Mouse (Mus musculus) myocyte (in vitro differentiated cells): ENCODE measurements around the gene Rnf157. TPM values are rescaled to one million over a fixed set of nuclear protein-coding genes. Genes with fewer than 3 reads are reported as not detected.

Experiments used
- H3K27me3 ChIP-seq: one replicate; pipeline ENCODE4 v1.6.1; 2011; ENCODE audit not compliant: control insufficient read depth, insufficient read depth, insufficient read length
- H3K36me3 ChIP-seq: one replicate; pipeline ENCODE4 v1.6.1; 2011; ENCODE audit not compliant: control insufficient read depth, insufficient read depth
- H3K4me2 ChIP-seq: one replicate; pipeline ENCODE4 v1.6.1; 2011; ENCODE audit warnings: low read depth, control low read depth
- H3K4me3 ChIP-seq: one replicate; pipeline ENCODE4 v1.5.1; 2011; ENCODE audit warnings: mild to moderate bottlenecking, control low read depth, moderate library complexity
- H3K79me2 ChIP-seq: one replicate; pipeline ENCODE4 v1.6.1; 2011; ENCODE audit not compliant: control insufficient read depth, insufficient read depth
- H3ac ChIP-seq: one replicate; pipeline ENCODE4 v1.6.1; 2011; ENCODE audit not compliant: control insufficient read depth, insufficient read length
- CEBPB ChIP-seq: IDR thresholded peaks from 2 replicates; pipeline ENCODE4 v1.6.1; 2011; ENCODE audit warnings: mild to moderate bottlenecking, moderate library complexity; ENCODE audit not compliant: poor library complexity, insufficient read depth, severe bottlenecking
- E2F4 ChIP-seq: IDR thresholded peaks from one replicate; pipeline ENCODE4 v1.6.1; 2011; ENCODE audit warnings: mild to moderate bottlenecking, control low read depth, moderate library complexity; ENCODE audit not compliant: insufficient read depth
- MAX ChIP-seq: IDR thresholded peaks from one replicate; pipeline ENCODE4 v1.6.1; 2011; ENCODE audit warnings: low read depth, mild to moderate bottlenecking, control low read depth
- MYOD1 ChIP-seq, 3 experiments: IDR thresholded peaks; one replicate each; pipeline ENCODE4 v1.6.1; 2011; ENCODE audit warnings: control low read depth in 2 of 3, low read depth in 2 of 3, mild to moderate bottlenecking in 2 of 3, moderate library complexity in 1 of 3; ENCODE audit not compliant: insufficient read length in 2 of 3, control insufficient read depth in 1 of 3
- MYOG ChIP-seq, 3 experiments: IDR thresholded peaks; one replicate each; pipeline ENCODE4 v1.6.1; 2011; ENCODE audit warnings: control low read depth in 2 of 3, low read depth in 2 of 3, mild to moderate bottlenecking in 2 of 3; ENCODE audit not compliant: insufficient read length in 2 of 3, control insufficient read depth in 1 of 3, insufficient read depth in 1 of 3
- POLR2A ChIP-seq: IDR thresholded peaks from one replicate; pipeline ENCODE4 v1.6.1; 2011; ENCODE audit warnings: low read depth, mild to moderate bottlenecking, control low read depth, moderate library complexity; ENCODE audit not compliant: insufficient read length
- POLR2AphosphoS2 ChIP-seq: IDR thresholded peaks from one replicate; pipeline ENCODE4 v1.6.1; 2011; ENCODE audit warnings: low read depth, control low read depth; ENCODE audit not compliant: insufficient read length
- REST ChIP-seq: IDR thresholded peaks from one replicate; pipeline ENCODE4 v1.6.1; 2011; ENCODE audit warnings: mild to moderate bottlenecking, control low read depth, moderate library complexity; ENCODE audit not compliant: insufficient read depth, insufficient read length
- SRF ChIP-seq: IDR thresholded peaks from one replicate; pipeline ENCODE4 v1.6.1; 2011; ENCODE audit warnings: low read depth; ENCODE audit not compliant: control insufficient read depth, insufficient read length
- TCF12 ChIP-seq: IDR thresholded peaks from one replicate; pipeline ENCODE4 v1.6.1; 2011; ENCODE audit warnings: mild to moderate bottlenecking, control low read depth; ENCODE audit not compliant: poor library complexity, insufficient read depth, severe bottlenecking
- TCF3 ChIP-seq: IDR thresholded peaks from one replicate; pipeline ENCODE4 v1.6.1; 2011; ENCODE audit warnings: low read depth, control low read depth; ENCODE audit not compliant: insufficient read length
- USF1 ChIP-seq: IDR thresholded peaks from one replicate; pipeline ENCODE4 v1.6.1; 2011; ENCODE audit warnings: low read depth, mild to moderate bottlenecking, control low read depth, moderate library complexity
- polyA plus RNA-seq: library from polyadenylated mRNA; unstranded; fragments of >200 nt; fragmentation: generic; extraction: Trizol; gene quantifications from one replicate; pipeline ENCODE4 v1.2.1, GENCODE M21; 2012; ENCODE audit warnings: missing spikeins

Gene Rnf157
- polyA plus RNA-seq, 1 experiment, result 15.2 TPM

DNA sequence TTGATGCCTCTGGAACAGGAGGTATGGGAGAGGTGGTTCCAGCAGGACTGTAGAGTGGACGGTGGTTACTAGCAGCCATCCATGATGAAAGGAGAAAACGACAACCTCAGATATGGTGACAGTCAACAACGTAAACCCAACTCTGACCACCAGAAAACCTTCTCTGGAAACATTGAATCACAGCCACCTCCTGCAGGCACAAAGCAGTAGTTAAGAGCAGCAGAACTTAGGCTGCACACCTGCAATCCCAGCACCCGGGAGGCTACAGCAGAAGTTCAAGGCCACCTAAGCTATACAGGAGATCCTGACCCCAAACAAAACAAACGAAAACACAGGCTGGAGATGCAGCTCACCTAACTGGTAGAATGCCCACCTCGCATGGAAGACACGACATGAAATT lies 32.1 kb downstream of the Rnf157 start:
- TF ChIP-seq SRF (no peak), E2F4 (no peak), USF1 (no peak), REST (no peak), POLR2AphosphoS2 (no peak), CEBPB (no peak), MAX (no peak), POLR2A (no peak)
- Histone ChIP-seq H3K27me3 (no peaks in the 10 kb centered on the region), H3ac (no peak overlapping the region), H3K36me3 (no peaks in the 10 kb centered on the region), H3K4me2 (no peak overlapping the region), H3K4me3 (no peak overlapping the region), H3K79me2 (no peaks in the 10 kb centered on the region)

DNA sequence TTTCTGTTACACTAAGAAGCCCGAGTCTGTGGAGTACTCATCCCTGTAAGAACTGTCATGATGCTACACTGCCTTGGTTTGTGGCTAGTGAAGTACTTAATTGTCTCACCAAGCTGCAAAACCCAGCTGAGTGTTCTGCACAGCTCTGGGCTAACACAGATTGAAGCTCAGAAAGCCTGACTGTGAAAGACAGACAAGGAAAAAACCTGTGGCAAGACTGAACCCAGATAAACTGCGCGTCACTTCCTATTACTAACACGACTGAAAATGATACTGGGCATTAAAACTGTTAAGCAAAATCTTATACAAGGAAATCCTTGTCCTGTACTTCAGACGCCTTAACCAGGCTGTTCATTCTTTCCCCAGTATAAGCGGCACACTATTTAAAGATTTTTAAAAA lies 33.3 kb downstream of the Rnf157 start:
- H3K79me2 ChIP-seq, result no peaks in the 10 kb centered on the region
- TF ChIP-seq CEBPB, result no peak
- no peak for TF ChIP-seq MYOG (IDR thresholded peaks at IDR 0.05; ENCODE audit: control insufficient read depth in 1 of 3, insufficient read depth in 1 of 3, insufficient read length in 2 of 3, low read depth in 2 of 3)
- TF ChIP-seq REST, result no peak
- no peak for TF ChIP-seq E2F4
- no peak for TF ChIP-seq POLR2AphosphoS2
- TF ChIP-seq MYOD1 (IDR thresholded peaks at IDR 0.05; ENCODE audit: control insufficient read depth in 1 of 3, insufficient read length in 2 of 3, low read depth in 2 of 3), result no peak
- TF ChIP-seq POLR2A, result no peak
- no peak for TF ChIP-seq USF1
- TF ChIP-seq TCF3, result no peak
- H3ac ChIP-seq, result no peak overlapping the region
- no peak overlapping the region for H3K4me2 ChIP-seq
- no peaks in the 10 kb centered on the region for H3K36me3 ChIP-seq
- no peaks in the 10 kb centered on the region for H3K27me3 ChIP-seq
- no peak overlapping the region for H3K4me3 ChIP-seq

DNA sequence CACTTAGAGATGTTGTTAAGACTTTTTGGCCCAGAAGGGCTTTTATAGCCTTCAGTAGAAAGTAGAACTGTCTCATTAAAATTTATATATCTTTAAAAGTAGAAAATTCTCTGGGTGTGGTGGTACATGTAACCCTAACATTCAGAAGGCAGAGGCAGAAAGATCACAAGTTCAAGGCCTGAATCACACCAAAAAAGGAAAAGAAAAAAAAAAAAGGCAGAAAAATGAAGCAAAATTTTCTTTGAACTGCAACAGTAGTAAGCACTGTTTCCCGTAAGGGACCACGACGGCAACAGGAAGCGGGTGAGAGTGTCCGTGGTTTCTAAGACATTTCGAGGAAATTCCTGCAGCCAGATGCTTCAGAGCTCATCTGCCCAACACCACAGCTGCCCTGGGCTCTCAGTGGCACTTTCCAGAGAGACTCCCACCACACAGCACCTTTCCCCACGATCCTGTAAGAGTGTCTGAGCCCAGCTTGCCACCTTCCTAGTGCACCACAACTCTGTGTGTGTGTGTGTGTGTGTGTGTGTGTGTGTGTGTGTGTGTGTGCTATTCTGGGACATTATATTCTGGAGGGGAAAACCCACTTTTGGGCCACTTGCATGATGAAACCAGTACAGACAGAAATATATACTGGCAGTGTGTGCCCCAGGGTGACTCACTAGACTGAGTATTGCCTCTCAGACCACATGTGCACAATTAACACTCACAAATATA lies 35.7 kb downstream of the Rnf157 start:
- TF ChIP-seq MAX, result no peak
- no peak for TF ChIP-seq REST
- TF ChIP-seq USF1, result no peak
- TF ChIP-seq MYOD1 (IDR thresholded peaks at IDR 0.05; ENCODE audit: control insufficient read depth in 1 of 3, insufficient read length in 2 of 3, low read depth in 2 of 3), result peak in 2 of 3 experiments; percentile 52 to 68
- 0 out of 2 replicates have a peak, but pooled peaks have one; percentile 64 for TF ChIP-seq CEBPB
- TF ChIP-seq TCF12, result peak; percentile 7
- TF ChIP-seq MYOG (IDR thresholded peaks at IDR 0.05; ENCODE audit: control insufficient read depth in 1 of 3, insufficient read depth in 1 of 3, insufficient read length in 2 of 3, low read depth in 2 of 3), result peak in 1 of 3 experiments; percentile 60
- TF ChIP-seq TCF3, result no peak
- no peaks in the 10 kb centered on the region for H3K36me3 ChIP-seq
- peak overlapping the region; percentile 53 for H3K4me2 ChIP-seq
- no peak overlapping the region for H3ac ChIP-seq
- H3K27me3 ChIP-seq, result no peaks in the 10 kb centered on the region
- H3K79me2 ChIP-seq, result no peaks in the 10 kb centered on the region
- H3K4me3 ChIP-seq, result no peak overlapping the region

DNA sequence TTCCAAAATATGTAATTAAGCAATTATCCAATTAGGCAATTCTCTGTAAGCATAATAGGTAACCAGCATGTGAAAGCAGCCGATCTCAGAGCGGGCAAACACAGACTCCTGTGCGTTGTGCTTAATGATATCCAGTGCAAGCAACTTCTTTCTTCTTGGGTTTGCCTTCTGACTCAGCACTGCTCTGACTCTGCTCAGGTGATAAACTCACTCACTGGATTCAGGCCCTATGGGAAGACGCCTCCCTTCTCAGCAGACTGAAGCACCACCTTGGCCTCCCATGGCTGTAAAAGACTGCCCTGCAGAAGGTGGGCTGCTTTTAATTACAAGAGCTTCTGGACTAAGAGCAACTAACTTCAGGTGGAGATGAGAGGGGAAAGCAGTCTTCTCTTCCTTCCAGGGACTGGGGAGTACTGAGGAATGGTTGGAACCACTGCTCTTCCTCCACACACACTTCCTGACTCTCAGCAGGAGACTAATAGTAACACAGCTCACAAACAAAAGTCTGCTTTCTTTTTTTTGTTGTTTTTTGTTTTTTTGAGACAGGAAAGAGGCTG lies 40.9 kb downstream of the Rnf157 start:
- Histone ChIP-seq H3K4me2 (no peak overlapping the region), H3K79me2 (no peaks in the 10 kb centered on the region), H3ac (no peak overlapping the region), H3K27me3 (no peaks in the 10 kb centered on the region), H3K36me3 (no peaks in the 10 kb centered on the region), H3K4me3 (no peak overlapping the region)
- no peak for TF ChIP-seq POLR2A
- no peak for TF ChIP-seq POLR2AphosphoS2
- no peak for TF ChIP-seq MYOG (IDR thresholded peaks at IDR 0.05; ENCODE audit: control insufficient read depth in 1 of 3, insufficient read depth in 1 of 3, insufficient read length in 2 of 3, low read depth in 2 of 3)
- no peak for TF ChIP-seq CEBPB
- TF ChIP-seq SRF, result no peak
- no peak for TF ChIP-seq TCF12
- TF ChIP-seq MYOD1 (IDR thresholded peaks at IDR 0.05; ENCODE audit: control insufficient read depth in 1 of 3, insufficient read length in 2 of 3, low read depth in 2 of 3), result no peak
- TF ChIP-seq TCF3, result no peak
- TF ChIP-seq REST, result no peak
- TF ChIP-seq E2F4, result no peak
- no peak for TF ChIP-seq MAX
- TF ChIP-seq USF1, result no peak

DNA sequence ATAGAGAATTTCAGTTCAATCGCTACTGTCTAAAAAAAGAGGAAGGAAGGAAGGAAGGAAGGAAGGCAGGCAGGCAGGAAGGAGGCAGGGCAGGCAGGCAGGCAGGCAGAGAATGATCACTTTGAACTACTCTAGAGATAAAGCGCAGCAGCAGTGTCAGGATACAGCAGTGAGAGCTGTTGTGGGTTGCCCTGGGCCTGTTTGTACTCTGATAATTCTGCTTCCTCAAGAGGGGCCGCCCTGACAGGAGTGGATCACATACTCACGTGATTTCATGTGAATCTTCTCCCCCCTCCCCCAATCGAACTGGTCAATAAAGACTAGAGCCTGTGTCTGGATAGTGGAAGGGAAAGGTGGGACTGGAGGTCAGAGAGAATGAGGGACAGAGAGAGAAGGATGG lies 43.2 kb downstream of the Rnf157 start:
- H3K79me2 ChIP-seq, result no peaks in the 10 kb centered on the region
- H3K36me3 ChIP-seq, result no peaks in the 10 kb centered on the region
- TF ChIP-seq TCF12, result no peak
- no peak for TF ChIP-seq SRF
- no peak for TF ChIP-seq E2F4
- no peak for TF ChIP-seq MYOD1 (IDR thresholded peaks at IDR 0.05; ENCODE audit: control insufficient read depth in 1 of 3, insufficient read length in 2 of 3, low read depth in 2 of 3)
- TF ChIP-seq POLR2A, result no peak
- TF ChIP-seq POLR2AphosphoS2, result no peak
- no peak for TF ChIP-seq CEBPB
- no peak for TF ChIP-seq TCF3
- no peak for TF ChIP-seq MYOG (IDR thresholded peaks at IDR 0.05; ENCODE audit: control insufficient read depth in 1 of 3, insufficient read depth in 1 of 3, insufficient read length in 2 of 3, low read depth in 2 of 3)
- TF ChIP-seq MAX, result no peak
- no peak for TF ChIP-seq USF1
- no peak for TF ChIP-seq REST
- no peak overlapping the region for H3K4me2 ChIP-seq
- no peak overlapping the region for H3K4me3 ChIP-seq
- no peak overlapping the region for H3ac ChIP-seq
- H3K27me3 ChIP-seq, result no peaks in the 10 kb centered on the region
